Mouse (Mus musculus) heart, postnatal 14 days (tissue): Measurements from ENCODE around the gene Rit1. TPM values are rescaled to one million over a fixed set of nuclear protein-coding genes. Genes with fewer than 3 reads are reported as not detected.
"Not testable (repeated sequence)": the region's sequence is repeated elsewhere in the genome, so short reads cannot be mapped to it uniquely, and the experiment has no call there.

Experiments used
- DNase-seq, 2 experiments: peaks; one replicate each; pipeline ENCODE4 v3.0.0; 2021 to 2022
- intact Hi-C: fragments of 180-260 bp; cut with DNase I; formaldehyde crosslinking; loops from one replicate; pipeline ENCODE4 v1.15.1; 2025
- total RNA-seq, 2 experiments: library from RNA; stranded (reverse); gene quantifications; 2 replicates each; pipeline ENCODE4 v1.2.3; 2021

Rit1 gene
- total RNA-seq, 2 experiments from 2014 or later = 59.5 to 73.4 TPM

DNA sequence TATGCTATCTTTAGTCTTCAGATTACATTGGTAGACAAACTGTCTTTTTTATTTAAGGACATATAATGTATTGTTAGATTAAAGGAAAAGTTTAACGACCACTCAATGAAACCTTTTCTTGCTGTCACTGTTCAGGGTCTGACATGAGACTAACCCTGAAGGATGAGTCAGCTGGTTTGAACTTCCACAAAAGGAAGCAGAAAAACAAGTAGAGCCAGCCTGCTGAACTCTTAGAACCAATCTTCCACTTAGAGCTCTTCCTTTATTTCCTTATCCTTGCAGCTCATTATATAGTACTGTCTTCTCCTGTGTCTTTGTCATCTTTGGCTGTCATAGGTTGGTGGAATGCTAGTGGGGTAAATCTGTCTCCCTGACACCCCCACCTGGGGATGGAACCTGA lies 1.2 kb downstream of the Rit1 start:
- intact Hi-C loops = loop anchor here (2.0 kb wide), 1 partner anchor 31 kb away; no protein-coding TSS in a partner anchor
- no peak for DNase-seq

GRCm38 (mm10) chr3:88719098-88719497 lies 2.5 kb downstream of the Rit1 start:
- intact Hi-C loops = no loop called here
- DNase-seq = peak; percentile 52 to 70

DNA sequence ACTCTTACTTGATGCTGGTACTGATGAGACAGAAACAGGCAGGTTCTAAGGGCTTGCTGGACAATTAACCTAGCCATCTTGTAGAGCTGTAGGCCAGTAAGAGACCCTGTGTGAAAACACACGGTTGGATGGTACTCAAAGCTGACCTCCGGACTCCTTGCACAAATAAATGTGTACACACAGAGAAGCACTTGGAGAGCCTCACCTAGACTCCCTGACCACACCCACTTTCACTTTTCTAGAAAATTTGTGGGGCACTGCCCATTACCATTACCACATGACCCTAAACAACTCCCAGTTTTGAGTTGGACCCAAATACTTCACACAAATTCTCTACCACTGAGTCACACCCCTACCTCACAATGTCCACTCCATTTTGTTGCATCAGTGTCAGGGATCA lies 19.9 kb downstream of the Rit1 start:
- intact Hi-C loops = loop anchor here (5.0 kb wide), 2 partner anchors 59 to 144 kb away; no protein-coding TSS in a partner anchor
- DNase-seq = no peak

DNA sequence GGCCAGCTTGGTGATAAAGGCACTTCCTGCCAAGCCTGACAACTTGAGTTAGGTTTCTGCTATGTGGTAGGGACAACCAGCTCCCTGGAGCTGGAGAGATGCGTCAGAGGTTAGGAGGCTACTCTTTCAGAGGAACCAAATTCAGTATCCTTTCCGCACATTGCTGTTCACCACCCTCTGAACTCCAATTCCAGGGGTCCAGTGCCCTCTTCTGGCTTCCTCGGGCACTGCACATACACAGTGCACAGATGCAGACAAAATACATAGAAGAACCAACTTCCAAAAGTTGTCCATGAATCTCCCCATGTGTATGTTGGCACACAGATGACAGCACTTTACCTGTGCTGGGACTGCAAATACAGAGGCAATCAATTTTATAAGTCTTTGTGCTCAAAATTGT lies 22.0 kb downstream of the Rit1 start:
- intact Hi-C loops = loop anchor here (5.0 kb wide), 2 partner anchors 61 to 146 kb away; no protein-coding TSS in a partner anchor
- DNase-seq = peak; percentile 69 to 86

DNA sequence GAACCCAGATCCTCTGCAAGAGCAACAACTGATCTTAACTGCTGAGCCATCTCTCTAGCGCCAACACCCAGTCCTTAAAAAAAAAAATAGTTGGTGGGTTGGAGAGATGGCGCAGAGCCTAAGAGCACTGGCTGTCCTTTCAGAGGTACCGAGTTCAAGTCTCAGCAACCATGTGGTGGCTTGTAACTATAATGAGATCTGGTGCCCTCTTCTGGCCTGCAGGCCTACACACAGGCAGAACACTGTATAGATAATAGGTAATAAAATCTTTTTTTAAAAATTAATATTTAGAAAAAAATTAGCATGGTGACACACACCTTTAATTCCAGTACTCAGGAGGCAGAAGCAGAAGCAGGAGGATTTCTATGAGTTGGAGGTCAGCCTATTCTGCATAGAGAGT lies 23.5 kb downstream of the Rit1 start:
- no peak for DNase-seq
- intact Hi-C loops = no loop called here

DNA sequence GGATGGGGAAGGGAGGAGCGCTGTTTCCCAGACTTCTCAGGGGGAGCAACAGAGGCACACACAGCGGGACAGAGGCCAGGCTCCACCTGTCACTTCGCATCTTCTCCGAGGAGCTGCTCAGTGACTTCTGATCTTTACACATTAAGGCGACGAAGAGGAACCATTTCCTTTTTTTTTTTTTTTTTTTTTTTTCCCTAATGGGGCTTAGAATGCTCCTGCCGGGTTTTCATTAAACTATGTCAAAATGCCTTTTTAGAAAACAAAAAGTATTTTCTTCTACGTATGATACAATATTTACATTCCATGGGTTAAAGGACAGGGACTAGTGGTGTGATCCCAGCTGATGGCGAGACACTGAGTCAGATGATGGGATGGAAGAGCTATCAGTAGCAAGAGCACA lies 28.9 kb downstream of the Rit1 start:
- no peak for DNase-seq
- intact Hi-C loops = no loop called here

- intact Hi-C loops = no loop called here
- DNase-seq = no peak
Measured at GRCm38 (mm10) chr3:88746139-88746870, 29.7 kb downstream of the Rit1 start.

DNA sequence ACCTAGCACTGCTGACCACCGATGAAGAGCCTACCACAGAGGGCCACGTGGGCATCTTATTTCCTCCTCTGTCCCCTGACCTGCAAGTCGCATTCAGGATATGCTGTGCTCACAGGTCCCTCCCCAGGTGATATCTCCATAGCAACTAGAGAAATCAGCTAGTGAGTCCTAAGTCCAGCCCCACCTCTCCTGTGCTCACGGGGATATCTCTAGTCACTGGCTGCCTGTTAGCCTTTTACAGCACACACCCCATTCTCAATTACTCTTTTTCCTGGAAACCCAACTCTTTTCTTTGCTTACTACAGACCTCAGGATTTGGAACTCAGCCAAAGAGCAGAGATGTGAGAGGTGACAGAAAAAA lies 30.2 kb downstream of the Rit1 start:
- intact Hi-C loops = no loop called here
- DNase-seq = no peak

DNA sequence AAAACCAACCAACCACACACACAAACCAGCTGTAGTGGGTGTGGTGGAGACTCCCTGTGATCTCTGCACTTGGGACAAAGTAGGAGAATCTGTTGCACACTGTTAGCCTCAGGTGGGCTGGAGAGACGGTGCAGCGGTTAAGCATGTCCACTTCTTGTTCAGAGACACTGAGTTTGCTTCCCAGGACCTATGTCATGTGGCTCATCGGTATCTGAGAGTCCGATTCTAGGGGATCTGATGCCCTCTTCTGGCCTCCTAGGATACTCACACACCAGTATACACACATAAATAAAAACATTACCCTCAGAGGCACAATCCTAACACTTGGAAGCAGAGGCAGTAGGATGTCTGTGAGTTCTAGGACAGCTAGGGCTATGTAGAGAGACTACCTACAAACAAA lies 37.6 kb downstream of the Rit1 start:
- no peak for DNase-seq
- intact Hi-C loops = no loop called here

- intact Hi-C loops = no loop called here
- no peak for DNase-seq
Measured at GRCm38 (mm10) chr3:88755541-88755940, 38.9 kb downstream of the Rit1 start.

DNA sequence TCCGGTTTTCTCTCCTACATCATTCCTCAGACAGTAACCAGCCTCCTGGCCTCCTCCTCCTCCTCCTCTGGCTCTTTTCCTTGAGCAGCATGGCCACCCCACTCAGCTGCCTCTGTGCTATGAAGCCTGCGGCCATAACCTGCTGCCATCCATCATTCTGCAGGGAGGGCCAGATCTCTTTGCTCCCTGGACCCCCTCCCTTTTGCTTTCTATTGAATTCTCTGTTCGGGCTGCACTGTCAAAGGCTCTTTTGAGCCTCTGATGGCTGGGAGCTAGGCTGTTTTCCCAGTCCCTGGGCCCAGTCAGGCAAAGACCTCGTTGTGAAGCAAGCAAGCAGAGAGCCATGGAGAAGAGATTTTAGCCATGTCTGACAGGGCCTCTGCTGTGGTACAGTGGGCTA lies 39.6 kb downstream of the Rit1 start:
- no peak for DNase-seq
- intact Hi-C loops = no loop called here

DNA sequence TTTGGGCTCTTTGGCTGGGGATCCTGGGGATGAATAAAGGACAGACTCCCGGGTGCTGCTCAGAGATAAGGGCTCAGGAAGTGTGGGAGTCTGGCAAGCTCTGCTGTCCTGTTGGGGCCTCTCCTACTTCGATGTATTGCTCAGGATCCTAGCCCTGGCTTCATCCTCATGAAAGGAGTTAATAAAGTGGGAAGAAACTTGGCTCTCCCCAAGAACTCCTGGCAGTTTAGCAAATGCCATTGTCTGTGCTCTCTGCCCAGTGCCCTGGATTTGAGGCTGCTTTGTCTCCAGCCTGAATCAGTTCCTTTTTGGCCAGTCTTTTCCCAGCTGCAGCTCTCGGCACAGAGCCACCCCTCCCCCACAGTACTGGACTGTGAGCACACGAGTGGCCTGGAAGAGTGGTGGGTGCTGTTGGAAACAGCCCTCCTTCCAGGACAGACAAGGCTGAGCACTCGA lies 41.4 kb downstream of the Rit1 start:
- intact Hi-C loops = no loop called here
- DNase-seq = peak; percentile 81 to 89

- intact Hi-C loops = no loop called here
- DNase-seq = no peak
Measured at GRCm38 (mm10) chr3:88761619-88762018, 45.0 kb downstream of the Rit1 start.

- no peak for DNase-seq
- intact Hi-C loops = no loop called here
Measured at GRCm38 (mm10) chr3:88762401-88762831, 45.8 kb downstream of the Rit1 start.

DNA sequence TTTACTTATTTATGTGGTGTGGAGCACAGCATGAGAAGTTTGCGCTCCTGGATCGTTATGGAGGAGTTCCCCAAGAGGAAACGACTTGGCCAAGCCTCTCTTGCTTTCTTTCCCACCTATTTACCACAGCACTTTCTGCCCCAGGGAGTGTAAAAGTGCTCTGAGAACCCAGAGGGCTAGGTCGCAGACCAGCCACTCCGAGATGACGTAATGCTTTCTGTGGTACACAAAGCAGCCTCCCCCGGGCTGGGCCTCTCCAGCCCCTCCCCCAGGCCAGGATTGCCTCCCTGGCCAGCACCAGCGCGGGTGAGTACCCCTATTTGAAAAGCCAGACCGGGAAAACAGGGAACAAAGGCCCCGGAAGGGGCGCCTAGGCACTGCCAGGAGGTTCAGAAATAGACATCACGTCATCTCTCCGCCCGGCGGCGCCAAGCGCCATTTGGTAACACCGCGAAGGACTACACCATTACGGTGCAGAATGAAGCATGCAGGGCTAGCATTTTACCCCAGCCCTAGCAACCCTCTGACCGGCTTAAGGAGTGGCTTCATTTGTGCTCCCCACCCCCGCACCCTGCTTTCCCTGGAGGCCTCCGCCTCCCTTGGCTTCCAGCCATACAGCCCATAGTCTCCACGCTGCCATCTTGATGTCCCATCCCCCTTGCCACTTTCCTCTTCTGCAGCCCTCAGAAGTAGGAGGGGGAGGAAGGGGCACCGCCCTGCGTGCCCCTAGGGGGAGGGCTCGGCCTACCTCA lies 54.7 kb downstream of the Rit1 start:
- intact Hi-C loops = not testable (repeated sequence)
- DNase-seq = peak; percentile 33 to 45

DNA sequence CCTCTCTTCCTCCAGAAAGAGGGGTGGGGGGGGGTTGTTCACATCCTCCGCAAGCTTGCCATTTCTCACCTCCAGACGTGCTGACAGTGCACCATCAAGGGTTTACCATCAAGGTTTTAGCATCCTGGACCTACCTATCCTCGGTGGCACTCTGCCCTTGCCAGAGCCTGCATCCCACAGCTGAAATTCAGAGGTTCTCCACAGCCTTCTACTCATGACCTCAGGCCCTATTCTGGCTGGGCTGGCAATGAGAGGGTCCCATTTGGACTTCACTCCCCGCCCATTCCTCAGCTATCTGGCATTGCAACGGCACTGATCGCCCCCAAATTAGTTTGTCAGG lies 55.3 kb downstream of the Rit1 start:
- intact Hi-C loops, DNase-seq: not testable (repeated sequence)

DNA sequence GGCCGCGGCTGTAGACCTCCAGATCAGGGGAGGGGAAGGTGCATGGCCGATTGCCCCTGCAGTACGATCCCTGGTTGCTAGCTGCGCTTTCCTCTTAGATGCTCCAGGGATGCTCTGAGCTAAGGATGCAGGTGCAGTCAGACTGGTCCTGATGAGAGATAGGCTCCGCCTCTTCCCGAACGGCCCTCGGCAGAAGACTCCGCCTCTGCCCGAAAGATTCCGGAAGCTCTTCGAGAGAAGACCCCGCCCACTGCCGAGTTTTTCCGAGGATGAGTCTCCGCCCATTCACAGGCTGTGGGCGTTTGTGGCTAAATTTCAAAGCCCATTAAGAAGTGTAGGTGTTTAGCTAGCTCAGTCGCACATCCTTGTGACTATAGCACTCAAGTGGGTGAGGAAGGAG lies 55.8 kb downstream of the Rit1 start:
- peak; percentile 81 to 87 for DNase-seq
- intact Hi-C loops = not testable (repeated sequence)

- DNase-seq, intact Hi-C loops: not testable (repeated sequence)
Measured at GRCm38 (mm10) chr3:88773163-88773562, 56.5 kb downstream of the Rit1 start.

GRCm38 (mm10) chr3:88774939-88775841 lies 58.6 kb downstream of the Rit1 start, which contains the start of gene Syt11:
TSS of gene Syt11 (minus strand) at chr3:88775164.
- intact Hi-C loops = not testable (repeated sequence)
- DNase-seq = peak in 1 of 2 experiments; percentile 27
